Mouse (Mus musculus) megakaryocyte, embryonic 14.5 days (primary cell): ENCODE results near the gene Sh3bgrl3.

Source experiments
- FLI1 ChIP-seq: IDR thresholded peaks from 2 replicates; pipeline ENCODE4 v1.6.1; 2012; ENCODE audit warnings: low read length, inconsistent platforms, mixed read lengths
- GATA1 ChIP-seq: IDR thresholded peaks from 3 replicates; pipeline ENCODE4 v1.6.1; 2012; ENCODE audit warnings: mixed read lengths, low read length, inconsistent platforms, borderline replicate concordance

GRCm38 (mm10) chr4:134101979-134102741 is 26.4 kb downstream of the Sh3bgrl3 start, which contains the start of gene Ubxn11:
- no peak for TF ChIP-seq GATA1
- no peak for TF ChIP-seq FLI1
